Mouse (Mus musculus) adipocyte (in vitro differentiated cells): ENCODE data around the gene Lclat1.

Source experiments
- DNase-seq: peaks from one replicate; pipeline ENCODE4 v3.0.0-alpha.2; 2016; ENCODE audit warnings: low spot score

The Lclat1 gene

GRCm38 (mm10) chr17:73284301-73284700, 176.5 kb downstream of the Lclat1 start:
- DNase-seq = no peak
